Mouse (Mus musculus) liver, embryonic 12.5 days (tissue): Measurements from ENCODE around the gene Ftsj3. TPM values are rescaled to one million over a fixed set of nuclear protein-coding genes. Genes with fewer than 3 reads are reported as not detected.

Source experiments
- ATAC-seq: fragments of 200-750 bp; cut with Nextera tagmentation; 2 replicates; pipeline ENCODE4 v1.8.0; 2017; ENCODE audit warnings: moderate number of reproducible peaks, mild to moderate bottlenecking, moderate library complexity
- H3K27ac ChIP-seq: fragments of 300-500 bp; sonication (generic); 2 replicates; pipeline ENCODE4 v1.5.1; 2016; ENCODE audit warnings: mild to moderate bottlenecking
- H3K27me3 ChIP-seq: fragments of 300-500 bp; sonication (generic); replicated peaks from 2 replicates; pipeline ENCODE4 v1.6.1; 2016; ENCODE audit warnings: mild to moderate bottlenecking, moderate library complexity
- H3K36me3 ChIP-seq: fragments of 300-500 bp; sonication (generic); 2 replicates; pipeline ENCODE4 v1.6.1; 2016; ENCODE audit warnings: mild to moderate bottlenecking, moderate library complexity
- H3K4me1 ChIP-seq: fragments of 300-500 bp; sonication (generic); 2 replicates; pipeline ENCODE4 v1.6.1; 2016
- H3K4me2 ChIP-seq: fragments of 300-500 bp; sonication (generic); 2 replicates; pipeline ENCODE4 v1.6.1; 2016; ENCODE audit warnings: mild to moderate bottlenecking, moderate library complexity
- H3K4me3 ChIP-seq: fragments of 300-500 bp; sonication (generic); 2 replicates; pipeline ENCODE4 v1.5.1; 2016; ENCODE audit warnings: mild to moderate bottlenecking, moderate library complexity
- H3K9ac ChIP-seq: fragments of 300-500 bp; sonication (generic); 2 replicates; pipeline ENCODE4 v1.6.1; 2016; ENCODE audit warnings: mild to moderate bottlenecking, moderate library complexity
- H3K9me3 ChIP-seq: fragments of 300-500 bp; sonication (generic); replicated peaks from 2 replicates; pipeline ENCODE4 v1.6.1; 2016; ENCODE audit warnings: mild to moderate bottlenecking, moderate library complexity
- WGBS: fragments of 180-500 bp; shearing (Covaris S2); methylation state at CpG from one replicate; pipeline ENCODE4 v1.1.7; 2016; ENCODE audit not compliant: insufficient replicate concordance; 5-methylcytosine and 5-hydroxymethylcytosine counted together
- polyA plus RNA-seq: library from polyadenylated mRNA; unstranded; fragments of >200 nt; fragmentation: Nextera tagmentation; extraction: Ambion mirVana; gene quantifications from 2 replicates; pipeline ENCODE4 v1.2.1, GENCODE M21; 2016

The Ftsj3 gene
- polyA plus RNA-seq: 80.9 and 83.5 TPM in 2 replicates

- Histone ChIP-seq H3K9ac (peak within 1 kb of the TSS; percentile 85), H3K36me3 (peaks cover 75% of the 10 kb centered on the region)
- WGBS: under 1% methylated on average over 42 of the region's 42 CpGs
Observed at GRCm38 (mm10) chr11:106255685-106256451, at the start of gene Ftsj3, which contains the start of gene Psmc5. Gene Ftsj3, minus strand, starts transcription at chr11:106256079. Gene Psmc5, plus strand, starts transcription at chr11:106256154.

GRCm38 (mm10) chr11:106305348-106306064 lies 49.6 kb upstream of the Ftsj3 start:
- no peak overlapping the region for H3K4me2 ChIP-seq
- WGBS: 64% methylated on average over 10 of the region's 10 CpGs
- no peak overlapping the region for H3K9ac ChIP-seq
- ATAC-seq: no peak
- no peaks in the 10 kb centered on the region; the same call in 1 of the 2 replicates for H3K27me3 ChIP-seq
- H3K27ac ChIP-seq: no peak overlapping the region
- H3K9me3 ChIP-seq: no peaks in the 10 kb centered on the region
- H3K4me3 ChIP-seq: no peak overlapping the region
- no peaks in the 10 kb centered on the region for H3K4me1 ChIP-seq
- no peaks in the 10 kb centered on the region for H3K36me3 ChIP-seq

More at GRCm38 (mm10) chr11:106255685-106256451, at the start of gene Ftsj3, which contains the start of gene Psmc5:
- peak within 1 kb of the TSS; percentile 81 for H3K4me2 ChIP-seq
- H3K4me1 ChIP-seq: peaks cover 35% of the 10 kb centered on the region
- no peaks in the 10 kb centered on the region for H3K9me3 ChIP-seq
- ATAC-seq: peak; percentile 96
- H3K4me3 ChIP-seq: peak within 1 kb of the TSS; percentile 79
- H3K27ac ChIP-seq: peak within 1 kb of the TSS; percentile 86
- no peaks in the 10 kb centered on the region for H3K27me3 ChIP-seq

- Histone ChIP-seq H3K27me3 (no peaks in the 10 kb centered on the region; the same call in 1 of the 2 replicates), H3K36me3 (no peaks in the 10 kb centered on the region), H3K27ac (no peak overlapping the region), H3K4me1 (no peaks in the 10 kb centered on the region), H3K4me2 (no peak overlapping the region), H3K9ac (no peak overlapping the region), H3K4me3 (no peak overlapping the region), H3K9me3 (no peaks in the 10 kb centered on the region)
- ATAC-seq: no peak
- 7% methylated on average over 2 of the region's 2 CpGs for WGBS
Observed at GRCm38 (mm10) chr11:106302634-106303033, 46.8 kb upstream of the Ftsj3 start.

GRCm38 (mm10) chr11:106301765-106302164 lies 45.9 kb upstream of the Ftsj3 start, which contains the start of gene Gh:
Gene Gh, minus strand, starts transcription at chr11:106301865.
- Histone ChIP-seq H3K4me3 (no peak within 1 kb of the TSS), H3K9ac (no peak within 1 kb of the TSS), H3K36me3 (no peaks in the 10 kb centered on the region), H3K27me3 (no peaks in the 10 kb centered on the region; the same call in 1 of the 2 replicates), H3K4me1 (no peaks in the 10 kb centered on the region), H3K9me3 (no peaks in the 10 kb centered on the region), H3K27ac (no peak within 1 kb of the TSS), H3K4me2 (no peak within 1 kb of the TSS)
- ATAC-seq: no peak
- 66% methylated on average over 9 of the region's 9 CpGs for WGBS

- Histone ChIP-seq H3K9ac (no peak overlapping the region), H3K4me2 (no peak overlapping the region), H3K36me3 (no peaks in the 10 kb centered on the region), H3K9me3 (no peaks in the 10 kb centered on the region), H3K4me3 (no peak overlapping the region), H3K27me3 (no peaks in the 10 kb centered on the region), H3K4me1 (no peaks in the 10 kb centered on the region), H3K27ac (no peak overlapping the region)
- 69% methylated on average over 2 of the region's 2 CpGs for WGBS
- no peak for ATAC-seq
Observed at GRCm38 (mm10) chr11:106291861-106292260, 36.0 kb upstream of the Ftsj3 start.

GRCm38 (mm10) chr11:106290376-106290775 lies 34.5 kb upstream of the Ftsj3 start:
- 75% methylated on average over 5 of the region's 5 CpGs for WGBS
- Histone ChIP-seq H3K27me3 (0 out of 2 replicates have a peak, but pooled peaks cover 5% of the 10 kb centered on the region), H3K4me1 (no peaks in the 10 kb centered on the region), H3K27ac (no peak overlapping the region), H3K9me3 (no peaks in the 10 kb centered on the region), H3K4me2 (no peak overlapping the region), H3K4me3 (no peak overlapping the region), H3K9ac (no peak overlapping the region), H3K36me3 (no peaks in the 10 kb centered on the region)
- ATAC-seq: no peak

GRCm38 (mm10) chr11:106289369-106289768 lies 33.5 kb upstream of the Ftsj3 start:
- ATAC-seq: no peak
- Histone ChIP-seq H3K9ac (no peak overlapping the region), H3K4me2 (no peak overlapping the region), H3K4me3 (no peak overlapping the region), H3K36me3 (no peaks in the 10 kb centered on the region), H3K27me3 (0 out of 2 replicates have a peak, but pooled peaks cover 5% of the 10 kb centered on the region), H3K9me3 (no peaks in the 10 kb centered on the region), H3K4me1 (no peaks in the 10 kb centered on the region), H3K27ac (no peak overlapping the region)
- WGBS: 74% methylated on average over 8 of the region's 8 CpGs

- Histone ChIP-seq H3K27ac (no peak overlapping the region), H3K4me1 (no peaks in the 10 kb centered on the region), H3K36me3 (no peaks in the 10 kb centered on the region), H3K4me2 (no peak overlapping the region), H3K9ac (no peak overlapping the region), H3K27me3 (peaks cover 5% of the 10 kb centered on the region; the same call in 1 of the 2 replicates), H3K4me3 (no peak overlapping the region), H3K9me3 (no peaks in the 10 kb centered on the region)
- 63% methylated on average over 11 of the region's 11 CpGs for WGBS
- ATAC-seq: no peak
Observed at GRCm38 (mm10) chr11:106286987-106287386, 31.1 kb upstream of the Ftsj3 start.

GRCm38 (mm10) chr11:106286206-106286605 lies 30.3 kb upstream of the Ftsj3 start:
- H3K27me3 ChIP-seq: peaks cover 5% of the 10 kb centered on the region; the same call in 1 of the 2 replicates
- no peak overlapping the region for H3K9ac ChIP-seq
- H3K9me3 ChIP-seq: no peaks in the 10 kb centered on the region
- no peak overlapping the region for H3K4me2 ChIP-seq
- no peak overlapping the region for H3K4me3 ChIP-seq
- no peak for ATAC-seq
- WGBS: 61% methylated on average over 7 of the region's 7 CpGs
- no peak overlapping the region for H3K27ac ChIP-seq
- H3K36me3 ChIP-seq: no peaks in the 10 kb centered on the region
- H3K4me1 ChIP-seq: no peaks in the 10 kb centered on the region

GRCm38 (mm10) chr11:106284126-106284525 lies 28.2 kb upstream of the Ftsj3 start:
- ATAC-seq: no peak
- Histone ChIP-seq H3K9ac (no peak overlapping the region), H3K27ac (no peak overlapping the region), H3K27me3 (peaks cover 5% of the 10 kb centered on the region; the same call in 1 of the 2 replicates), H3K4me2 (no peak overlapping the region), H3K4me3 (no peak overlapping the region), H3K4me1 (no peaks in the 10 kb centered on the region), H3K9me3 (no peaks in the 10 kb centered on the region), H3K36me3 (no peaks in the 10 kb centered on the region)
- WGBS: 73% methylated on average over 8 of the region's 8 CpGs

GRCm38 (mm10) chr11:106283371-106283770 lies 27.5 kb upstream of the Ftsj3 start:
- Histone ChIP-seq H3K4me3 (no peak overlapping the region), H3K9ac (no peak overlapping the region), H3K4me2 (no peak overlapping the region), H3K4me1 (no peaks in the 10 kb centered on the region), H3K27me3 (peaks cover 5% of the 10 kb centered on the region; the same call in 1 of the 2 replicates), H3K36me3 (no peaks in the 10 kb centered on the region), H3K27ac (no peak overlapping the region), H3K9me3 (no peaks in the 10 kb centered on the region)
- 59% methylated on average over 4 of the region's 4 CpGs for WGBS
- ATAC-seq: no peak

GRCm38 (mm10) chr11:106282452-106282851 lies 26.6 kb upstream of the Ftsj3 start:
- 57% methylated on average over 6 of the region's 6 CpGs for WGBS
- no peaks in the 10 kb centered on the region for H3K9me3 ChIP-seq

More at GRCm38 (mm10) chr11:106282452-106282851, 26.6 kb upstream of the Ftsj3 start:
- Histone ChIP-seq H3K27ac (no peak overlapping the region), H3K4me2 (no peak overlapping the region), H3K4me1 (no peaks in the 10 kb centered on the region), H3K36me3 (no peaks in the 10 kb centered on the region), H3K9ac (no peak overlapping the region), H3K4me3 (no peak overlapping the region), H3K27me3 (peaks cover 10% of the 10 kb centered on the region)
- ATAC-seq: no peak
